Mouse (Mus musculus) midbrain, postnatal 0 days (tissue): ENCODE measurements around the gene Ap2b1. TPM values are rescaled to one million over a fixed set of nuclear protein-coding genes. Genes with fewer than 3 reads are reported as not detected.
"Not testable (repeated sequence)": the region's sequence is repeated elsewhere in the genome, so short reads cannot be mapped to it uniquely, and the experiment has no call there.

Experiments used
- ATAC-seq: fragments of 200-750 bp; cut with Nextera tagmentation; 2 replicates; pipeline ENCODE4 v1.8.0; 2017; ENCODE audit warnings: moderate number of reproducible peaks, mild to moderate bottlenecking, moderate TSS enrichment, moderate library complexity; ENCODE audit not compliant: low FRiP score
- DNase-seq: peaks from one replicate; pipeline ENCODE4 v3.0.0-alpha.2; 2015; ENCODE audit warnings: low spot score
- H3K27ac ChIP-seq: fragments of 300-500 bp; sonication (generic); 2 replicates; pipeline ENCODE4 v1.5.1; 2014; ENCODE audit warnings: low read depth, mild to moderate bottlenecking, low read length, mixed read lengths
- H3K27me3 ChIP-seq: fragments of 300-500 bp; sonication (generic); 2 replicates; pipeline ENCODE4 v1.6.1; 2014; ENCODE audit warnings: low read length, control low read depth, mixed read lengths; ENCODE audit not compliant: insufficient read depth
- H3K36me3 ChIP-seq: fragments of 300-500 bp; sonication (generic); 2 replicates; pipeline ENCODE4 v1.6.1; 2014; ENCODE audit warnings: low read length, control low read depth, mixed read lengths; ENCODE audit not compliant: insufficient read depth
- H3K4me1 ChIP-seq: fragments of 300-500 bp; sonication (generic); 2 replicates; pipeline ENCODE4 v1.6.1; 2014; ENCODE audit warnings: mild to moderate bottlenecking, control low read depth, antibody characterized with exemption, low read length, mixed read lengths; ENCODE audit not compliant: insufficient read depth
- H3K4me2 ChIP-seq: fragments of 300-500 bp; sonication (generic); 2 replicates; pipeline ENCODE4 v1.6.1; 2014; ENCODE audit warnings: low read depth, mild to moderate bottlenecking, low read length, mixed read lengths; ENCODE audit not compliant: poor library complexity, severe bottlenecking
- H3K4me3 ChIP-seq: fragments of 300-500 bp; sonication (generic); 2 replicates; pipeline ENCODE4 v1.5.1; 2014; ENCODE audit warnings: low read depth, mild to moderate bottlenecking, low read length, moderate library complexity
- H3K9ac ChIP-seq: fragments of 300-500 bp; sonication (generic); replicated peaks from 2 replicates; pipeline ENCODE4 v1.6.1; 2014; ENCODE audit warnings: mild to moderate bottlenecking, low read length, moderate library complexity, mixed read lengths; ENCODE audit not compliant: poor library complexity, severe bottlenecking
- H3K9me3 ChIP-seq: fragments of 300-500 bp; sonication (generic); 2 replicates; pipeline ENCODE4 v1.6.1; 2016; ENCODE audit warnings: low read length, control low read depth
- CTCF ChIP-seq: IDR thresholded peaks from 2 replicates; pipeline ENCODE4 v1.5.1; 2016; ENCODE audit warnings: antibody characterized with exemption, mild to moderate bottlenecking
- WGBS: fragments of 180-500 bp; shearing (Covaris S2); extraction: QIAGEN DNeasy Blood & Tissue Kit; methylation state at CpG from one replicate; pipeline ENCODE4 v1.1.7; 2014; 5-methylcytosine and 5-hydroxymethylcytosine counted together
- polyA plus RNA-seq: library from polyadenylated mRNA; unstranded; fragments of >200 nt; fragmentation: Nextera tagmentation; extraction: Ambion mirVana; gene quantifications from 2 replicates; pipeline ENCODE4 v1.2.1, GENCODE M21; 2015
- total RNA-seq: library from RNA; depleted of rRNA; stranded (reverse); fragments of >200 nt; gene quantifications from 2 replicates; pipeline ENCODE4 v1.2.3, GENCODE M21; 2014; rRNA removed

Ap2b1 gene
- total RNA-seq = 232 and 258 TPM in 2 replicates
- polyA plus RNA-seq = 107 and 110 TPM in 2 replicates

DNA sequence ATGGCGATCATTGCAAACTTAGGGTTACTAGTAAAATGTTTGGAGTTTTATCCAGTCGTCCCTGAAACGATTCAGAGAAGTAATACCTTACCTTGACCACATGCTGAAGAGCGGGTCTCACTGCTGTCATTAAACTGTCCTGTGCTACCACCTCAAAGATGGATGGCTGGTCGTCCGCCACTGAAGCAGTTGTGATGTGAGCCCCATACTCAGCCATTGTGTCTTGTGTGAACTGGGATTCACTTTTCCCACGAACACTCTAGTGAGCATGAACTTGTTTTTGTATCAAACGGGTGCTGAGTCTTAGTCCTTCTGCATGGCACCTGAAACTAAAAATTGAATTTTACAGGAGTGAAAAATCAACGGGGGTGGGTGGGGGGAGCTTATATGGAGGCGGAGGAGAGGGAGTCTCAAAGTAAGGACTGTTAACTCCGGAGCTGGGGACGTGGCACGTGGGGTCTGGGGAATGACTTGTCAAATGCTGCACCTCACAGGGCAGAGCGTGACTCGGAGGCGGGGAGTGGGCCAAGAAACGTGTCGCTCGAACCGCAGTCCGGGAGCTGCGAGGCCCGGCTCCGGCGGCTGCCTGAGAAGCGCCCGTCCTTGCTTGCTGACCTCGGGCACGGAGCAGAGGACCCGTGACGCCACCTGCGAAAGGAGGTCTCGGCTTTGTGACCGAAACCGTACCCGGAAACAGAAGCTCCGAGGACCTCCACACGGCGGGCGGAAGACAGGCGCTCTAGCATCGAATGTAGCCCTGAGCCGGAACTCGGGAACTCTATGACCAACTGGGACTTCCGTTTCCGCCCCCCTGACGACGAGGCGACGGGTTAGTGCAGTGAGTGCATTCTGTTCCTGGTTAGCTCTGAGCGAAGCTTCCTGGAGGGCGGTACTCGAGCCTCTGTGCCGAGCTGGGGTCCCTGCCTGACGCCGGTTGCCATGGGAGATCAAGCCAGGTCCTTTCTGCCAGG lies at the start of gene Ap2b1:
Ap2b1 (plus strand) TSS at position 800 of the 971 bp plus-strand sequence.
- peak; percentile 16; the same call in 1 of the 2 replicates for TF ChIP-seq CTCF
- Histone ChIP-seq H3K27ac (peak within 1 kb of the TSS; percentile 83), H3K36me3 (peaks cover 4% of the 10 kb centered on the region; the same call in 1 of the 2 replicates), H3K9me3 (no peaks in the 10 kb centered on the region), H3K4me3 (peak within 1 kb of the TSS; percentile 60), H3K4me2 (peak within 1 kb of the TSS; percentile 72), H3K4me1 (peaks cover 12% of the 10 kb centered on the region), H3K27me3 (no peaks in the 10 kb centered on the region), H3K9ac (peak within 1 kb of the TSS; percentile 75)
- WGBS = 2% methylated on average over 56 of the region's 56 CpGs
- DNase-seq (peak; percentile 97), ATAC-seq (peak; percentile 91)

DNA sequence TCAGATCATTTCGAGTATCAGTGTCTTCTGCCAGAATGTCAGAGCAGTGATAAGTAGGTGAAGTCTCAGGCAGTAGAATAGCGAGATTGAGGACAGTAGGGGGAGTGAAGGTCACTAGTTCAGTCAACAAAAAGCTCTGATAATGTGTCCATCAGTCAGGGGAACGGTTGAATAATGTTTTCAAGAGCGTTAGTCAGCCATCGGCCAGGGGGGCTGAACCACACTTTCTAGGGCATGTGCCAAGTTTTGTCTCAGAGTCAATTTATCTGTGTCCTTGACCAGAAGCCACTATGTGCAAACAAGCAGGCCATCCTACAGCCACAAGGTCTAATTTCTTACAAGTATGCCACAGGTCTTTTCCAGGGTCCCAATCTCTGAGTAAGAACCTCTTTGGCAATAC lies 41.6 kb upstream of the Ap2b1 start:
- not testable (repeated sequence) for H3K27ac ChIP-seq, DNase-seq, H3K9ac ChIP-seq, ATAC-seq, H3K4me2 ChIP-seq, H3K4me1 ChIP-seq, H3K36me3 ChIP-seq, H3K4me3 ChIP-seq, H3K27me3 ChIP-seq, H3K9me3 ChIP-seq
- 63% methylated on average over 5 of the region's 5 CpGs for WGBS

DNA sequence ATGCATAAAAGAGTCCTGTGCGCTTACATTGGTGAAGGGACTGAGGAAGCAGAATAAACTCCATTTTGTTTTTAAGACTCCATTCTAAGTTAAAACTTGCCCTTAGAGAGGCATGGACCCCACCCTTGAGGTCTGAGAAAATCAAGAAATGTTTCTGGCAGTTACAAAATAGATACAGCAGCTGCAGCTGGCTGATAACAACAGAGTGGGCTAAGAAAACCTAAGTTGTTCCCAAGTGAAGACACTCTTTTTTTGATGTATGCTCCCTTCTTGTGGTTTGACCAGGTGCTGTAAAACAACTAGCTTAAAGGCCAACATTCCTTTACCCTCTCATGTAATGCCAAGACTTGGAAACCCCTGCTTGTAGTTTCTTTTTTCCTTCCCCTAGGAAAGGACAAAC lies 36.2 kb upstream of the Ap2b1 start:
- Histone ChIP-seq H3K9me3 (no peaks in the 10 kb centered on the region), H3K27ac (no peak overlapping the region), H3K27me3 (no peaks in the 10 kb centered on the region), H3K9ac (no peak overlapping the region), H3K4me1 (no peaks in the 10 kb centered on the region), H3K4me2 (no peak overlapping the region), H3K36me3 (no peaks in the 10 kb centered on the region), H3K4me3 (no peak overlapping the region)
- ATAC-seq (no peak), DNase-seq (no peak)
- 92% methylated on average over 1 of the region's 1 CpGs for WGBS
- TF ChIP-seq CTCF = no peak

DNA sequence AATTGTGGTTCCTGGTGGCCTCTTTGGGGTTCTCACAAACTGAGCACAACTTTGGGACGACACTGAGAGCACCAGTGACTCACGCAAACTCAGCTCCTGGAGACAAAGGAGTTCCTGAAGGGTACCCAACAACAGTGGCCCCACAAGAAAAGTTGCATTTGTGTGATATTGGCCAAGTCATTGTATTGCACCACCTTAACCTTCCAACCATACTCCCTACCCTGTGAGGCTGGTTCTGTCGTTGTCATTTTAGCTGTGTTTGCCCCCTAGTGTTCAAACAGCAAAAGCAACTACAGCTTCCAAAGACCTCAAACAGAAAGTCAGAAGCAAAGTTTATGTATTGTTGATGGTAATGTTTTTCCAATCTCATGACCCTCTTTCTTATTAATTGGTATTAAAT lies 35.7 kb upstream of the Ap2b1 start:
- Histone ChIP-seq H3K27me3 (no peaks in the 10 kb centered on the region), H3K4me1 (no peaks in the 10 kb centered on the region), H3K9me3 (no peaks in the 10 kb centered on the region), H3K9ac (no peak overlapping the region), H3K36me3 (no peaks in the 10 kb centered on the region), H3K4me3 (no peak overlapping the region), H3K27ac (no peak overlapping the region), H3K4me2 (no peak overlapping the region)
- WGBS = 59% methylated on average over 3 of the region's 3 CpGs
- no peak for ATAC-seq
- DNase-seq = peak; percentile 6
- TF ChIP-seq CTCF = peak; percentile 67

- WGBS = 0% methylated on average over 6 of the region's 6 CpGs
- DNase-seq = no peak
- no peak for TF ChIP-seq CTCF
Observed at GRCm38 (mm10) chr11:83270842-83271150, 28.0 kb upstream of the Ap2b1 start.

More at GRCm38 (mm10) chr11:83270842-83271150, 28.0 kb upstream of the Ap2b1 start:
- peak overlapping the region; percentile 59 for H3K4me2 ChIP-seq
- H3K4me1 ChIP-seq = no peaks in the 10 kb centered on the region
- peak overlapping the region; percentile 44 for H3K4me3 ChIP-seq
- H3K27ac ChIP-seq = peak overlapping the region; percentile 87
- peak overlapping the region; percentile 70 for H3K9ac ChIP-seq
- ATAC-seq = peak; percentile 45; the same call in 1 of the 2 replicates
- H3K9me3 ChIP-seq = no peaks in the 10 kb centered on the region
- H3K27me3 ChIP-seq = no peaks in the 10 kb centered on the region
- no peaks in the 10 kb centered on the region for H3K36me3 ChIP-seq
